Mouse (Mus musculus) lung, adult 2 months (tissue): Measurements from ENCODE around the gene Mrpl41.

Experiments used
- CTCF ChIP-seq: fragments of 200-500 bp; IDR thresholded peaks from 2 replicates; pipeline ENCODE4 v1.5.1; 2011; ENCODE audit warnings: mild to moderate bottlenecking, low read length, control low read depth; ENCODE audit not compliant: insufficient read depth
- POLR2A ChIP-seq: fragments of 200-500 bp; IDR thresholded peaks from 2 replicates; pipeline ENCODE4 v1.6.1; 2011; ENCODE audit warnings: low read depth, mild to moderate bottlenecking, control low read depth, low read length, borderline replicate concordance; ENCODE audit errors: extremely low read depth

DNA sequence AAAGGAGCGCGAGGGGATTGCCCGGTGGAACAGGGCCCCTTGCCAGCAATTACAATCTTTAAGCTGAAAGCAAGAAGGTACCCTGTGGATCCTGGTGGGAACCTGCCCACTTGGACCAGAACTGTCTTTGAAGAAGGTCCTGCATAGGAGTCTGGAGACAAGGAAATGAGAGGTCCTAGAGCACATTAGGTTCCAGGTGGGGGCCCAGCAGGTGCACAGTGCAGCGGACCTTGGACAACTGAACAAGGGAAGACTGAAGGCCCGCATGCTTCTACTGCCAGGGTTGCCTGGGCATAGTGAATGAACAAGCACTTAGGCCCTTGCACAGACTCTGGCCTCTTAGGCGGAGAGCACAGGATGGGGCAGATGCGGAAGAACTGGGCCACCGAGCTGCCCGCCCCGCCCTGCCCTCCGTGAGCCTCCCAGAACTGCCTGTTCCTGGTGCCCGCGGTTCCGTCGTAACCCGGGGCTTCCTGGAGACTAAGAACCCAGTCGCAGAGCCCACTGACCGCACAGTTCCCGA lies 40.4 kb downstream of the Mrpl41 start:
- TF ChIP-seq CTCF (no peak), POLR2A (peak; percentile 27; the same call in 1 of the 2 replicates)
